Mouse (Mus musculus): Measurements from ENCODE around the gene Fam208a. TPM values are rescaled to one million over a fixed set of nuclear protein-coding genes. Genes with fewer than 3 reads are reported as not detected.

Gene Fam208a
- polyA plus RNA-seq (2015; fragmentation: Nextera tagmentation; extraction: Ambion mirVana) = 5.7 and 6.0 TPM in 2 replicates

DNA sequence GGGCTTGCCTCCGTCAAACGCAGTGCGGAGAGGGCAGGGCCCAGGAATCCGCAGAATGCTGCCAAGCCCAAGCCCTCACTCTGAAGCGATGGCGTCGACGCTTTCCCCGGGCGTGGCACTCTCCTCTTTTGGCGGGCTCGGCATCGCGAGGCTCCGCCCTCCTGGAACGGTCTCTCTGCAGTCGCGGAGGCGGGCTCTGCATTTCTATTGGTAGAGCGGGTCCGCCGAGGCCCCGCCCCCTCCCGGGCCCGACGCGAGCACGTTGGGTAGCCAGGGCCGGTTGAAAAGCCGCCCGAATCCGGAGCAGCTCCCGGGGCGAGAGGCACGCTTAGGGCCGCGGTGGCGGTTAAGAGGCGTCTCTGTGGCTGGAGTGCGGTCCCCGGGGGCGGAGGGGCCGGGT, at the start of gene Fam208a:
Fam208a (plus strand) TSS at position 262 of the 400 bp plus-strand sequence.
- Histone ChIP-seq H3K27ac (replicated peaks) (peak within 1 kb of the TSS; percentile 100), H3K4me1 (replicated peaks; ENCODE audit: control insufficient read depth, insufficient read depth) (no peaks in the 10 kb centered on the region), H3K36me3 (ENCODE audit: control insufficient read depth, insufficient read depth, low read length) (no peaks in the 10 kb centered on the region), H3K4me2 (replicated peaks; ENCODE audit: low read depth) (peak within 1 kb of the TSS; percentile 95), H3K9me3 (ENCODE audit: control insufficient read depth, low read length) (no peaks in the 10 kb centered on the region), H3K27me3 (ENCODE audit: control insufficient read depth, insufficient read depth, low read length) (no peaks in the 10 kb centered on the region), H3K9ac (ENCODE audit: low read length) (peak within 1 kb of the TSS; percentile 95), H3K4me3 (ENCODE audit: low read depth, low read length) (peak within 1 kb of the TSS; percentile 63)
- peak; percentile 97 for ATAC-seq (ENCODE audit: low FRiP score, low TSS enrichment)
- 2% methylated on average over 27 of the region's 43 CpGs for WGBS
- no peak for TF ChIP-seq CTCF (IDR thresholded peaks at IDR 0.05; ENCODE audit: low read depth)
- no peak for TF ChIP-seq EP300 (optimal IDR thresholded peaks at IDR 0.05)
- DNase-seq (ENCODE audit: low spot score) = peak; percentile 96

DNA sequence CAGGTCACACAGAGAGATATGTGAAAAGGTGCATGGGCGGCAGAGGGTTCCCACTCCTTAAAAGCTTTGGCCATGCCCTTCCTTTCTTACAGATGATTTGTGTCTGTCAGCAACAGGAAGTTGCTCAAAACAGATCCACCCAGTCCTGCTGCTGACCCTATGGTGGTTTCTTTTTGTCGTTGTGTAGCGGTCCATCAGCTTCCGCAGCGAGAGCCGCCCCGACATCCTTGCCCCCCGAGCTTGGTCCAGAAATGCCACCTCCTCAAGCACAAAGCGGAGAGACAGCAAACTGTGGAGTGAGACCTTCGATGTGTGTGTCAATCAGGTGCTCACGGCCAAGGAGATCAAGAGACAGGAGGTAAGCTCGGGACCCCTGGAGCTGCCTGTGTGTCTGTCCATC, 49.2 kb upstream of the Fam208a start:
- no peaks in the 10 kb centered on the region for H3K36me3 ChIP-seq (ENCODE audit: control insufficient read depth, insufficient read depth, low read length)
- no peak overlapping the region for H3K27ac ChIP-seq (replicated peaks)
- no peak overlapping the region for H3K4me3 ChIP-seq (ENCODE audit: low read depth, low read length)

DNA sequence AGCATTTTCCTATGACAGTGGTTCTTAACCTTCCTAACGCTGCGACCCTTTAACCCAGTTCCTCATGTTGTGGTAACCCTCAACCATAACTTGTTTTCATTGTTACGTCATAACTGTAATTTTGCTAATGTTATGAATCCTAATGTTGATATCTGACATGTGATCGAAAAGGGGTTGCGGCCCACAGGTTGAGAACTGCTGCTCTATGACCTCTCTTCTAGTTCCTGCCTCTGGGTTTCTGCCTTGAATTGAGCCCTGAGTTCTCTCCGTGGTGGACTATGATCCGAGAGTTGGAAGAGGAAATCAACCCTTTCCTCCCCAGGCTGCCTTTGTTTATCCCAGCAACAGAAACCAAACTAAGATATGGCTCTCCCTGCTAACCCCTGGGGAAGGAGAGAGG, 47.2 kb upstream of the Fam208a start:
- Histone ChIP-seq H3K9me3 (ENCODE audit: control insufficient read depth, low read length) (no peaks in the 10 kb centered on the region), H3K4me1 (replicated peaks; ENCODE audit: control insufficient read depth, insufficient read depth) (no peaks in the 10 kb centered on the region), H3K27me3 (ENCODE audit: control insufficient read depth, insufficient read depth, low read length) (no peaks in the 10 kb centered on the region), H3K27ac (replicated peaks) (no peak overlapping the region), H3K4me3 (ENCODE audit: low read depth, low read length) (no peak overlapping the region), H3K36me3 (ENCODE audit: control insufficient read depth, insufficient read depth, low read length) (no peaks in the 10 kb centered on the region), H3K4me2 (replicated peaks; ENCODE audit: low read depth) (no peak overlapping the region), H3K9ac (ENCODE audit: low read length) (no peak overlapping the region)
- DNase-seq (ENCODE audit: low spot score) (no peak), ATAC-seq (ENCODE audit: low FRiP score, low TSS enrichment) (no peak)
- WGBS = 78% methylated on average over 7 of the region's 7 CpGs
- TF ChIP-seq CTCF (IDR thresholded peaks at IDR 0.05; ENCODE audit: low read depth) (no peak), EP300 (optimal IDR thresholded peaks at IDR 0.05) (no peak)

More for the DNA sequence above, 49.2 kb upstream of the Fam208a start:
- 78% methylated on average over 12 of the region's 12 CpGs for WGBS
- Histone ChIP-seq H3K27me3 (ENCODE audit: control insufficient read depth, insufficient read depth, low read length) (no peaks in the 10 kb centered on the region), H3K4me2 (replicated peaks; ENCODE audit: low read depth) (no peak overlapping the region), H3K9me3 (ENCODE audit: control insufficient read depth, low read length) (no peaks in the 10 kb centered on the region), H3K9ac (ENCODE audit: low read length) (no peak overlapping the region), H3K4me1 (replicated peaks; ENCODE audit: control insufficient read depth, insufficient read depth) (no peaks in the 10 kb centered on the region)
- TF ChIP-seq CTCF (IDR thresholded peaks at IDR 0.05; ENCODE audit: low read depth) (no peak), EP300 (optimal IDR thresholded peaks at IDR 0.05) (no peak)
- ATAC-seq (ENCODE audit: low FRiP score, low TSS enrichment) (no peak), DNase-seq (ENCODE audit: low spot score) (no peak)

DNA sequence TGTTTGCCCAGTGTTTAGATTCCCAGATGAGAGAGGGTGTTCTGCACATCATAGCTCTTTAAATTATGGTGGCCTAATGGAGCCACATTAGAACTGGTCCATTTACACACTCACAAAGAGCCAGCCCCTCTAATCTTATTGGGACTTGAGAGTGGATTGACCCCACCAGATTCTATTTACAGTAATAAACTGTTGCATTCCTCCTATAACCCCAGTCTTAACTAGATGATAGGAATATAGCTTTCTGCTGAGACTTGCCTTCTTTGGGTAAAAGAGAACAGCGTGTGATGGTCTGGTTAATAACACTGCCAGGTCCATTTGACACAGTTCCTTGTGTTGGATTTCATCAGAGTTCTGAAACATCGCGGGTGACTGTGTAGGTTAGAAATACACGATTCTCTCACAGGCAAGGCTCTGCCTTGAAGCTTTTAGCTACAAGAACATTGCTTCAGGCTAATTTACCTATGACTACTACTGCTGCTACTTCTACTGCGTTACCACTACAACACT, 45.3 kb upstream of the Fam208a start:
- Histone ChIP-seq H3K9me3 (ENCODE audit: control insufficient read depth, low read length) (no peaks in the 10 kb centered on the region), H3K4me2 (replicated peaks; ENCODE audit: low read depth) (no peak overlapping the region), H3K4me1 (replicated peaks; ENCODE audit: control insufficient read depth, insufficient read depth) (no peaks in the 10 kb centered on the region), H3K27me3 (ENCODE audit: control insufficient read depth, insufficient read depth, low read length) (no peaks in the 10 kb centered on the region), H3K36me3 (ENCODE audit: control insufficient read depth, insufficient read depth, low read length) (no peaks in the 10 kb centered on the region), H3K9ac (ENCODE audit: low read length) (no peak overlapping the region), H3K4me3 (ENCODE audit: low read depth, low read length) (no peak overlapping the region), H3K27ac (replicated peaks) (peak overlapping the region; percentile 2; the same call in 1 of the 2 replicates)
- DNase-seq (ENCODE audit: low spot score) (no peak), ATAC-seq (ENCODE audit: low FRiP score, low TSS enrichment) (peak; percentile 70; the same call in 1 of the 2 replicates)
- TF ChIP-seq CTCF (IDR thresholded peaks at IDR 0.05; ENCODE audit: low read depth) = no peak
- TF ChIP-seq EP300 (optimal IDR thresholded peaks at IDR 0.05) = no peak
- WGBS = 47% methylated on average over 5 of the region's 5 CpGs

DNA sequence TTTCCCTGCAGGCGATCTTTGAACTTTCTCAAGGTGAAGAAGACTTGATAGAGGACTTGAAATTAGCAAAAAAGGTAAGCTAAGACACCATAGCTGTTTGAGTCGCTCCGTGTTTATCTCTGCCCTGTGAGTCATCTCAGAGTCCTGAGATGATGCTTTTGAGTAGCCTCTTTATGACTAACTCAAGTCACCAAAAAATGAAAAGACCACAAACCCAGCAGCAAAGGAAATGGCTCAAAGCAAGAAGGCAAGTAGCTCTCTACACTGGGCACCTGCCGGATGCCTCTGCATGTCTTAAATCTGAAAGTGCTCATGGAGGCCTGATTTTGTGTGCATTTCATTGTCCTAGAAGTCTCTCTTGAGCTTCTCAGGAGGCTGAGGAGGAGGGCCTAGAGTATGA, 44.5 kb upstream of the Fam208a start:
- H3K9ac ChIP-seq (ENCODE audit: low read length) = no peak overlapping the region
- H3K4me1 ChIP-seq (replicated peaks; ENCODE audit: control insufficient read depth, insufficient read depth) = no peaks in the 10 kb centered on the region
- no peak overlapping the region for H3K27ac ChIP-seq (replicated peaks)
- no peaks in the 10 kb centered on the region for H3K27me3 ChIP-seq (ENCODE audit: control insufficient read depth, insufficient read depth, low read length)
- H3K4me2 ChIP-seq (replicated peaks; ENCODE audit: low read depth) = no peak overlapping the region
- no peak overlapping the region for H3K4me3 ChIP-seq (ENCODE audit: low read depth, low read length)
- H3K9me3 ChIP-seq (ENCODE audit: control insufficient read depth, low read length) = no peaks in the 10 kb centered on the region
- WGBS = 82% methylated on average over 4 of the region's 4 CpGs
- DNase-seq (ENCODE audit: low spot score) = no peak
- H3K36me3 ChIP-seq (ENCODE audit: control insufficient read depth, insufficient read depth, low read length) = no peaks in the 10 kb centered on the region
- ATAC-seq (ENCODE audit: low FRiP score, low TSS enrichment) = no peak
- TF ChIP-seq CTCF (IDR thresholded peaks at IDR 0.05; ENCODE audit: low read depth) = no peak
- no peak for TF ChIP-seq EP300 (optimal IDR thresholded peaks at IDR 0.05)

DNA sequence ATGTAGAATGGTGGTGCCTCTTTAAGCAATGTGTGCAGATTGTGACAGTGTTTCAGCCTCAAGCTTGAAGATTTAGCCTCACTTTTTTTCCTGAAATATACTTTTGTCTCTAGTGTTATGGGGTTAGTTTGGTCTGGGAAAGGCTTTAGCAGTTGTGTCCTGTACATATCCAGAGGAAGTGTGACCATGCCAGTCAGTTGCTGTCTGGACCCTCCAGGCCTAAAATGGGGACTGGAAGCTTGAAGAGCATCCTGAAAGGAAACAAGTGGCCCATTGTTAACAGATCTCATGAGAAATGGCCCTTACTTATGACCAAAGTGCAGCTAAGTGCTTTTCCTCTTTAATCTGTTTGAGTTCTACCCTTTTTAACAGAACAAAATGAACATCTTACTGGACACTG, 40.0 kb upstream of the Fam208a start:
- no peak for ATAC-seq (ENCODE audit: low FRiP score, low TSS enrichment)
- H3K27ac ChIP-seq (replicated peaks) = no peak overlapping the region

More for the DNA sequence above, 40.0 kb upstream of the Fam208a start:
- Histone ChIP-seq H3K4me1 (replicated peaks; ENCODE audit: control insufficient read depth, insufficient read depth) (no peaks in the 10 kb centered on the region), H3K9ac (ENCODE audit: low read length) (no peak overlapping the region), H3K4me2 (replicated peaks; ENCODE audit: low read depth) (no peak overlapping the region), H3K27me3 (ENCODE audit: control insufficient read depth, insufficient read depth, low read length) (no peaks in the 10 kb centered on the region), H3K9me3 (ENCODE audit: control insufficient read depth, low read length) (no peaks in the 10 kb centered on the region), H3K4me3 (ENCODE audit: low read depth, low read length) (no peak overlapping the region), H3K36me3 (ENCODE audit: control insufficient read depth, insufficient read depth, low read length) (no peaks in the 10 kb centered on the region; the same call in 1 of the 2 replicates)
- DNase-seq (ENCODE audit: low spot score) = no peak
- TF ChIP-seq EP300 (optimal IDR thresholded peaks at IDR 0.05) = no peak
- no peak for TF ChIP-seq CTCF (IDR thresholded peaks at IDR 0.05; ENCODE audit: low read depth)

All from stomach, postnatal 0 days (tissue).